Mouse (Mus musculus) C2C12 (cell line): ENCODE measurements around the gene Spocd1. TPM values are rescaled to one million over a fixed set of nuclear protein-coding genes. Genes with fewer than 3 reads are reported as not detected.

Source experiments
- H3K27me3 ChIP-seq: one replicate; pipeline ENCODE4 v1.6.1; 2011; ENCODE audit not compliant: control insufficient read depth, insufficient read depth, insufficient read length
- H3K36me3 ChIP-seq: one replicate; pipeline ENCODE4 v1.6.1; 2011; ENCODE audit not compliant: control insufficient read depth, insufficient read depth
- H3K4me3 ChIP-seq: one replicate; pipeline ENCODE4 v1.5.1; 2011; ENCODE audit warnings: mild to moderate bottlenecking, control low read depth; ENCODE audit not compliant: poor library complexity, insufficient read depth, severe bottlenecking
- H3K79me2 ChIP-seq: one replicate; pipeline ENCODE4 v1.6.1; 2011; ENCODE audit not compliant: control insufficient read depth, insufficient read depth
- H3K79me3 ChIP-seq: one replicate; pipeline ENCODE4 v1.6.1; 2011; ENCODE audit warnings: low read depth, control low read depth
- H3ac ChIP-seq: one replicate; pipeline ENCODE3; 2011; ENCODE audit warnings: low read depth; ENCODE audit not compliant: control insufficient read depth, insufficient read length
- CEBPB ChIP-seq: IDR thresholded peaks from one replicate; pipeline ENCODE4 v1.6.1; 2011; ENCODE audit warnings: low read depth, mild to moderate bottlenecking, control low read depth, moderate library complexity
- CTCF ChIP-seq: IDR thresholded peaks from one replicate; pipeline ENCODE4 v1.5.1; 2011; ENCODE audit not compliant: control insufficient read depth, insufficient read depth, insufficient read length
- FOSL1 ChIP-seq: IDR thresholded peaks from one replicate; pipeline ENCODE4 v1.8.0; 2011; ENCODE audit warnings: mild to moderate bottlenecking, low read length; ENCODE audit not compliant: poor library complexity, insufficient read depth, severe bottlenecking
- MAX ChIP-seq: IDR thresholded peaks from one replicate; pipeline ENCODE4 v1.6.1; 2011; ENCODE audit warnings: mild to moderate bottlenecking, control low read depth
- MYOD1 ChIP-seq: IDR thresholded peaks from one replicate; pipeline ENCODE4 v1.6.1; 2011; ENCODE audit warnings: low read depth; ENCODE audit not compliant: control insufficient read depth, insufficient read length
- MYOG ChIP-seq: IDR thresholded peaks from one replicate; pipeline ENCODE4 v1.6.1; 2011; ENCODE audit not compliant: control insufficient read depth, insufficient read length; ENCODE audit errors: extremely low read depth
- USF1 ChIP-seq: IDR thresholded peaks from one replicate; pipeline ENCODE4 v1.6.1; 2011; ENCODE audit warnings: low read depth, mild to moderate bottlenecking, control low read depth, moderate library complexity
- polyA plus RNA-seq: library from polyadenylated mRNA; unstranded; fragments of >200 nt; fragmentation: generic; extraction: Trizol; gene quantifications from one replicate; pipeline ENCODE4 v1.2.1, GENCODE M21; 2012; ENCODE audit warnings: missing spikeins

Gene Spocd1
- polyA plus RNA-seq, 1 experiment: 0.02 TPM

GRCm38 (mm10) chr4:129916159-129916558 is 12.9 kb upstream of the Spocd1 start:
- H3K79me3 ChIP-seq: no peaks in the 10 kb centered on the region
- no peak overlapping the region for H3K4me3 ChIP-seq
- H3ac ChIP-seq: no peak overlapping the region
- no peaks in the 10 kb centered on the region for H3K79me2 ChIP-seq
- no peaks in the 10 kb centered on the region for H3K27me3 ChIP-seq
- TF ChIP-seq MYOG (no peak), FOSL1 (no peak), CTCF (no peak), CEBPB (no peak)
- no peaks in the 10 kb centered on the region for H3K36me3 ChIP-seq

- no peaks in the 10 kb centered on the region for H3K79me2 ChIP-seq
- no peak overlapping the region for H3K4me3 ChIP-seq
- H3K79me3 ChIP-seq: no peaks in the 10 kb centered on the region
- H3K36me3 ChIP-seq: no peaks in the 10 kb centered on the region
- no peak overlapping the region for H3ac ChIP-seq
- H3K27me3 ChIP-seq: no peaks in the 10 kb centered on the region
- TF ChIP-seq MYOG (no peak), MYOD1 (no peak), FOSL1 (no peak), USF1 (no peak), MAX (no peak), CTCF (no peak), CEBPB (no peak)
These were observed 11.9 kb upstream of the Spocd1 start for GRCm38 (mm10) chr4:129917016-129917603.

GRCm38 (mm10) chr4:129918464-129918863 is 10.6 kb upstream of the Spocd1 start:
- no peaks in the 10 kb centered on the region for H3K79me2 ChIP-seq
- H3K4me3 ChIP-seq: no peak overlapping the region
- no peak for TF ChIP-seq CEBPB
- no peak for TF ChIP-seq MYOG
- no peak for TF ChIP-seq CTCF
- no peak for TF ChIP-seq MYOD1
- TF ChIP-seq FOSL1: no peak
- TF ChIP-seq MAX: no peak
- no peak for TF ChIP-seq USF1
- H3ac ChIP-seq: no peak overlapping the region
- no peaks in the 10 kb centered on the region for H3K79me3 ChIP-seq
- H3K36me3 ChIP-seq: no peaks in the 10 kb centered on the region
- H3K27me3 ChIP-seq: no peaks in the 10 kb centered on the region

- no peak overlapping the region for H3ac ChIP-seq
- TF ChIP-seq MAX (no peak), CTCF (no peak), CEBPB (no peak), USF1 (no peak), FOSL1 (no peak), MYOG (no peak), MYOD1 (no peak)
- H3K79me2 ChIP-seq: no peaks in the 10 kb centered on the region
- no peaks in the 10 kb centered on the region for H3K27me3 ChIP-seq
- H3K36me3 ChIP-seq: no peaks in the 10 kb centered on the region
- H3K79me3 ChIP-seq: no peaks in the 10 kb centered on the region
- H3K4me3 ChIP-seq: no peak overlapping the region
These were observed 10.1 kb upstream of the Spocd1 start for GRCm38 (mm10) chr4:129918901-129919300.

GRCm38 (mm10) chr4:129920542-129921313 is 8.3 kb upstream of the Spocd1 start:
- Histone ChIP-seq H3K4me3 (no peak overlapping the region), H3K79me3 (no peaks in the 10 kb centered on the region), H3K36me3 (no peaks in the 10 kb centered on the region), H3K79me2 (no peaks in the 10 kb centered on the region), H3ac (no peak overlapping the region), H3K27me3 (no peaks in the 10 kb centered on the region)
- TF ChIP-seq MYOG (no peak), USF1 (no peak), CTCF (no peak), CEBPB (no peak), MAX (no peak), MYOD1 (no peak), FOSL1 (no peak)

GRCm38 (mm10) chr4:129921314-129921587 is 7.8 kb upstream of the Spocd1 start:
- no peak for TF ChIP-seq USF1
- TF ChIP-seq MYOG: no peak
- no peak for TF ChIP-seq MYOD1
- TF ChIP-seq CTCF: no peak
- TF ChIP-seq CEBPB: no peak
- TF ChIP-seq FOSL1: no peak
- TF ChIP-seq MAX: no peak
- H3K79me2 ChIP-seq: no peaks in the 10 kb centered on the region
- no peaks in the 10 kb centered on the region for H3K36me3 ChIP-seq
- no peaks in the 10 kb centered on the region for H3K79me3 ChIP-seq
- H3ac ChIP-seq: no peak overlapping the region
- H3K27me3 ChIP-seq: no peaks in the 10 kb centered on the region
- no peak overlapping the region for H3K4me3 ChIP-seq
